In the genomic region with DNA sequence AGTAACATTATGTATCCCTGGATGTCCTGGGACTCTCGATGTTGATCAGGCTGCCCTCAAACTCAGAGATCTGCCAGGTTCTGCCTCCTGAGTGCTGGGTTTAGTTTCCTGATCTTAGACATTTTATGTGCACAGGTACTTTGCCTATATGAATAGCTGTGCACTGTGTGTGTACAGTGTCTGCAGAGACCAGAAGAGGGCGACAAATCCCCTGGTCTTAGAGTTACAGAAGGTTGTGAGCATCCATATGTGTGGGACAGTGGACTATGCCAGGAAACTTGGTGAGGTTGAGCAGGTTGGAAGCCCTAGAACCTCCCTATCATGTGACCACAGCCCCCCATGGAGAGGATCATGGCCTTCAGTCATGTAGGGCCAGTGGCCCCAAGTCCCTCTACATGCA, we compare ENCODE assay signal across 18 mouse cellular contexts. TPM values are rescaled to one million over a fixed set of nuclear protein-coding genes. Genes with fewer than 3 reads are reported as not detected.
DNase-seq lines count a peak whose midpoint lies in the region; ATAC-seq and TF ChIP-seq lines count a peak whose summit lies in the region.
"Had no signal": no experiment of that assay in that cellular context is flagged by ENCODE, and none has a peak within 500 bp of the region (broad histone marks: within the 10 kb centered on the region; RNA-seq: fewer than 3 reads in every experiment).

No protein-coding gene starts in this region.

- H3K4me1 ChIP-seq in forebrain, postnatal 0 days (ENCODE audit: insufficient read depth): no peaks in the 10 kb centered on the region
- H3K4me1 ChIP-seq in forebrain, embryonic 14.5 days (ENCODE audit: control insufficient read depth, insufficient read depth, low read length): peaks cover 3% of the 10 kb centered on the region; the same call in 1 of the 2 replicates
- peaks cover 28% of the 10 kb centered on the region for H3K4me1 ChIP-seq in liver, embryonic 13.5 days (replicated peaks)
- H3K4me1 ChIP-seq in liver, embryonic 11.5 days (replicated peaks; ENCODE audit: control insufficient read depth, insufficient read depth, low read length): no peaks in the 10 kb centered on the region
- H3K4me1 ChIP-seq in hindbrain, embryonic 12.5 days: no peaks in the 10 kb centered on the region
- H3K4me1 ChIP-seq: forebrain, embryonic 15.5 days; hindbrain, embryonic 15.5 days; limb, embryonic 15.5 days; neural tube, embryonic 12.5 days; stomach, embryonic 15.5 days had no signal

- intact Hi-C loops in left cerebral cortex, postnatal 14 days (cut with DNase I): no loop called here

- no peaks in the 10 kb centered on the region for H3K27me3 ChIP-seq in forebrain, postnatal 0 days (ENCODE audit: insufficient read depth, low read length)
- no peaks in the 10 kb centered on the region for H3K27me3 ChIP-seq in forebrain, embryonic 14.5 days (replicated peaks; ENCODE audit: control insufficient read depth, insufficient read depth, low read length)
- H3K27me3 ChIP-seq in liver, embryonic 13.5 days: no peaks in the 10 kb centered on the region
- H3K27me3 ChIP-seq in liver, embryonic 11.5 days (replicated peaks; ENCODE audit: control insufficient read depth, insufficient read depth, low read length): no peaks in the 10 kb centered on the region
- H3K27me3 ChIP-seq in hindbrain, embryonic 12.5 days: no peaks in the 10 kb centered on the region
- H3K27me3 ChIP-seq: forebrain, embryonic 15.5 days; hindbrain, embryonic 15.5 days; limb, embryonic 15.5 days; midbrain, embryonic 15.5 days; neural tube, embryonic 12.5 days; stomach, embryonic 15.5 days had no signal

- ATAC-seq in forebrain, postnatal 0 days: no peak
- ATAC-seq in forebrain, embryonic 14.5 days: no peak
- ATAC-seq in liver, embryonic 13.5 days (ENCODE audit: low read depth): peak; percentile 66; the same call in 1 of the 2 replicates
- no peak for ATAC-seq in liver, embryonic 11.5 days (replicated peaks; ENCODE audit: low FRiP score)
- ATAC-seq in megakaryocyte-erythroid progenitor cell, adult 5-6 weeks (replicated peaks; ENCODE audit: low FRiP score, low TSS enrichment, poor library complexity, severe bottlenecking): 0 out of 2 replicates have a peak, but pooled peaks have one; percentile 34
- ATAC-seq in hindbrain, embryonic 12.5 days (ENCODE audit: low FRiP score): no peak
- ATAC-seq: forebrain, embryonic 15.5 days; midbrain, embryonic 15.5 days had no signal

- 76% methylated on average over 2 of the region's 2 CpGs for WGBS in forebrain, postnatal 0 days
- WGBS in forebrain, embryonic 14.5 days: 76% methylated on average over 2 of the region's 2 CpGs
- WGBS in liver, embryonic 13.5 days (ENCODE audit: insufficient replicate concordance): 71% methylated on average over 2 of the region's 2 CpGs
- WGBS in liver, embryonic 11.5 days: 60% methylated on average over 2 of the region's 2 CpGs
- WGBS in hindbrain, embryonic 12.5 days: 85% methylated on average over 2 of the region's 2 CpGs

- no peak for DNase-seq in forebrain, postnatal 0 days
- no peak for DNase-seq in forebrain, embryonic 14.5 days (ENCODE audit: low spot score)
- DNase-seq in liver, embryonic 13.5 days: no peak
- no peak for DNase-seq in liver, embryonic 11.5 days (ENCODE audit: low spot score)
- peak; percentile 20 for DNase-seq in WW6 (ENCODE audit: low read depth, low spot score)
- DNase-seq in left cerebral cortex, postnatal 14 days (ENCODE audit: low spot score in 2 of 2): no peak
- DNase-seq: adrenal gland, postnatal 36 days; heart, adult 2 months; thymus, postnatal 36 days had no signal

- no peak overlapping the region for H3K9ac ChIP-seq in forebrain, postnatal 0 days
- H3K9ac ChIP-seq in forebrain, embryonic 14.5 days (ENCODE audit: low read length): no peak overlapping the region
- no peak overlapping the region for H3K9ac ChIP-seq in liver, embryonic 13.5 days
- no peak overlapping the region for H3K9ac ChIP-seq in liver, embryonic 11.5 days (ENCODE audit: low read depth, low read length)
- no peak overlapping the region for H3K9ac ChIP-seq in hindbrain, embryonic 12.5 days
- H3K9ac ChIP-seq: forebrain, embryonic 15.5 days; hindbrain, embryonic 15.5 days; limb, embryonic 15.5 days; midbrain, embryonic 15.5 days; neural tube, embryonic 12.5 days; stomach, embryonic 15.5 days had no signal

- peak; percentile 19 for TF ChIP-seq CTCF in forebrain, postnatal 0 days (IDR thresholded peaks at IDR 0.05; ENCODE audit: low read depth)

- no peak overlapping the region for H3K4me2 ChIP-seq in forebrain, postnatal 0 days (ENCODE audit: low read depth)
- no peak overlapping the region for H3K4me2 ChIP-seq in forebrain, embryonic 14.5 days (ENCODE audit: low read length)
- no peak overlapping the region for H3K4me2 ChIP-seq in liver, embryonic 13.5 days
- no peak overlapping the region for H3K4me2 ChIP-seq in liver, embryonic 11.5 days
- H3K4me2 ChIP-seq in hindbrain, embryonic 12.5 days (replicated peaks): no peak overlapping the region
- H3K4me2 ChIP-seq: forebrain, embryonic 15.5 days; hindbrain, embryonic 15.5 days; limb, embryonic 15.5 days; midbrain, embryonic 15.5 days; neural tube, embryonic 12.5 days; stomach, embryonic 15.5 days had no signal

- no peaks in the 10 kb centered on the region for H3K36me3 ChIP-seq in forebrain, postnatal 0 days (ENCODE audit: insufficient read depth)
- no peaks in the 10 kb centered on the region for H3K36me3 ChIP-seq in forebrain, embryonic 14.5 days (ENCODE audit: control insufficient read depth, insufficient read depth, low read length)
- peaks cover 15% of the 10 kb centered on the region for H3K36me3 ChIP-seq in liver, embryonic 13.5 days
- no peaks in the 10 kb centered on the region; the same call in 1 of the 2 replicates for H3K36me3 ChIP-seq in liver, embryonic 11.5 days (ENCODE audit: control insufficient read depth, insufficient read depth, low read length)
- no peaks in the 10 kb centered on the region for H3K36me3 ChIP-seq in hindbrain, embryonic 12.5 days
- H3K36me3 ChIP-seq: forebrain, embryonic 15.5 days; G1E; hindbrain, embryonic 15.5 days; limb, embryonic 15.5 days; midbrain, embryonic 15.5 days; neural tube, embryonic 12.5 days; stomach, embryonic 15.5 days had no signal

- no peak overlapping the region for H3K27ac ChIP-seq in forebrain, postnatal 0 days (ENCODE audit: low read depth, low read length)
- H3K27ac ChIP-seq in forebrain, embryonic 14.5 days (ENCODE audit: low read depth, low read length): no peak overlapping the region
- no peak overlapping the region for H3K27ac ChIP-seq in liver, embryonic 13.5 days
- H3K27ac ChIP-seq in liver, embryonic 11.5 days (ENCODE audit: low read depth, low read length): no peak overlapping the region
- H3K27ac ChIP-seq in hindbrain, embryonic 12.5 days: no peak overlapping the region
- H3K27ac ChIP-seq: forebrain, embryonic 15.5 days; heart, adult 2 months; hindbrain, embryonic 15.5 days; limb, embryonic 15.5 days; midbrain, embryonic 15.5 days; neural tube, embryonic 12.5 days; stomach, embryonic 15.5 days had no signal

- H3K4me3 ChIP-seq in forebrain, postnatal 0 days (ENCODE audit: low read depth, low read length): no peak overlapping the region
- H3K4me3 ChIP-seq in forebrain, embryonic 14.5 days (ENCODE audit: low read depth, low read length): no peak overlapping the region
- H3K4me3 ChIP-seq in liver, embryonic 13.5 days (replicated peaks): no peak overlapping the region
- H3K4me3 ChIP-seq in liver, embryonic 11.5 days (ENCODE audit: low read depth, low read length): no peak overlapping the region
- no peak overlapping the region for H3K4me3 ChIP-seq in hindbrain, embryonic 12.5 days
- H3K4me3 ChIP-seq: forebrain, embryonic 15.5 days; heart, adult 2 months; hindbrain, embryonic 15.5 days; limb, embryonic 15.5 days; midbrain, embryonic 15.5 days; neural tube, embryonic 12.5 days; stomach, embryonic 15.5 days had no signal

- no peaks in the 10 kb centered on the region for H3K9me3 ChIP-seq in forebrain, postnatal 0 days (ENCODE audit: low read length)
- no peaks in the 10 kb centered on the region for H3K9me3 ChIP-seq in forebrain, embryonic 14.5 days (replicated peaks; ENCODE audit: control insufficient read depth, low read length)
- no peaks in the 10 kb centered on the region for H3K9me3 ChIP-seq in liver, embryonic 13.5 days (replicated peaks)
- H3K9me3 ChIP-seq in liver, embryonic 11.5 days (ENCODE audit: control insufficient read depth, low read length): no peaks in the 10 kb centered on the region
- H3K9me3 ChIP-seq in hindbrain, embryonic 12.5 days (replicated peaks): no peaks in the 10 kb centered on the region
- H3K9me3 ChIP-seq: forebrain, embryonic 15.5 days; G1E; hindbrain, embryonic 15.5 days; limb, embryonic 15.5 days; midbrain, embryonic 15.5 days; neural tube, embryonic 12.5 days; stomach, embryonic 15.5 days had no signal

RNA-seq across cellular contexts. Expression of gene Specc1, which starts 24.7 kb away (rescaled TPM):
- total RNA-seq in forebrain, postnatal 0 days (2014; rRNA removed): 16.5 and 20.5 TPM in 2 replicates
- 7.8 and 10.6 TPM in 2 replicates for polyA plus RNA-seq in forebrain, postnatal 0 days (2015; fragmentation: Nextera tagmentation; extraction: Ambion mirVana)
- 9.2 and 10.8 TPM in 2 replicates for polyA plus RNA-seq in forebrain, embryonic 14.5 days (2014; fragmentation: Nextera tagmentation; extraction: Ambion mirVana)
- 41.3 and 45.5 TPM in 2 replicates for polyA plus RNA-seq in liver, embryonic 13.5 days (2015; fragmentation: Nextera tagmentation; extraction: Ambion mirVana)
- 23.6 and 23.7 TPM in 2 replicates for polyA plus RNA-seq in liver, embryonic 11.5 days (2014; fragmentation: Nextera tagmentation; extraction: Ambion mirVana)
- 35.8 and 41.4 TPM in 2 replicates for total RNA-seq in megakaryocyte-erythroid progenitor cell, adult 5-6 weeks (2014; fragmentation: Nextera tagmentation)
- total RNA-seq in megakaryocyte-erythroid progenitor cell, adult 5-6 weeks (2017): 43.9 and 65.4 TPM in 2 replicates
- 10 to 100 TPM; 43.8 to 44.9 TPM for total RNA-seq in left cerebral cortex, postnatal 14 days (2021)
- 15.7 and 16.5 TPM in 2 replicates for polyA plus RNA-seq in hindbrain, embryonic 12.5 days (2016; fragmentation: Nextera tagmentation; extraction: Ambion mirVana)

RNA-seq across cellular contexts. Expression of gene Akap10, which starts 51.2 kb away (rescaled TPM):
- 19.5 and 22.8 TPM in 2 replicates for total RNA-seq in forebrain, postnatal 0 days (2014; rRNA removed)
- polyA plus RNA-seq in forebrain, postnatal 0 days (2015; fragmentation: Nextera tagmentation; extraction: Ambion mirVana): 3.6 and 6.2 TPM in 2 replicates
- polyA plus RNA-seq in forebrain, embryonic 14.5 days (2014; fragmentation: Nextera tagmentation; extraction: Ambion mirVana): 8.9 and 10.8 TPM in 2 replicates
- 8.1 and 9.4 TPM in 2 replicates for polyA plus RNA-seq in liver, embryonic 13.5 days (2015; fragmentation: Nextera tagmentation; extraction: Ambion mirVana)
- 17.9 and 19.4 TPM in 2 replicates for polyA plus RNA-seq in liver, embryonic 11.5 days (2014; fragmentation: Nextera tagmentation; extraction: Ambion mirVana)
- total RNA-seq in megakaryocyte-erythroid progenitor cell, adult 5-6 weeks (2014; fragmentation: Nextera tagmentation): 20.6 and 23.5 TPM in 2 replicates
- total RNA-seq in megakaryocyte-erythroid progenitor cell, adult 5-6 weeks (2017): 21.6 and 27.2 TPM in 2 replicates
- 10 to 100 TPM; 29.0 to 30.8 TPM for total RNA-seq in left cerebral cortex, postnatal 14 days (2021)
- polyA plus RNA-seq in hindbrain, embryonic 12.5 days (2016; fragmentation: Nextera tagmentation; extraction: Ambion mirVana): 18.9 and 19.7 TPM in 2 replicates

Comparison
In these comparisons a context has a peak if more than half of its experiments do, and no peak if none do; other contexts are left out.
1. ATAC-seq: peak in liver, embryonic 13.5 days (single experiment) and megakaryocyte-erythroid progenitor cell, adult 5-6 weeks (single experiment); none in forebrain, postnatal 0 days (single experiment), forebrain, embryonic 14.5 days (single experiment), liver, embryonic 11.5 days (single experiment) and hindbrain, embryonic 12.5 days (single experiment).